Mouse (Mus musculus): ENCODE results near the gene Olfr623. TPM values are rescaled to one million over a fixed set of nuclear protein-coding genes. Genes with fewer than 3 reads are reported as not detected.
A peak's percentile ranks its signal among the peaks of the same experiment; 100 is the strongest.

Olfr623 gene
- polyA plus RNA-seq (2015; fragmentation: Nextera tagmentation; extraction: Ambion mirVana), result not detected in 2 replicates

- DNase-seq (no peak), ATAC-seq (no peak)
- TF ChIP-seq CTCF (IDR thresholded peaks at IDR 0.05; ENCODE audit: low read depth) (no peak), EP300 (IDR thresholded peaks at IDR 0.05; ENCODE audit: low read depth) (no peak)
- Histone ChIP-seq H3K9ac (replicated peaks) (no peak within 1 kb of the TSS), H3K4me3 (ENCODE audit: low read depth, low read length) (no peak within 1 kb of the TSS), H3K4me2 (ENCODE audit: low read depth, low read length) (no peak within 1 kb of the TSS), H3K4me1 (ENCODE audit: insufficient read depth) (no peaks in the 10 kb centered on the region), H3K9me3 (ENCODE audit: low read length) (no peaks in the 10 kb centered on the region), H3K27me3 (ENCODE audit: insufficient read depth, low read length) (no peaks in the 10 kb centered on the region), H3K36me3 (replicated peaks; ENCODE audit: insufficient read depth, low read length) (no peaks in the 10 kb centered on the region), H3K27ac (ENCODE audit: low read depth) (no peak within 1 kb of the TSS)
These were observed at the start of gene Olfr623 for GRCm38 (mm10) chr7:103663598-103663997. Gene Olfr623, minus strand, starts transcription at chr7:103663698.

- DNase-seq, result peak; percentile 50
- no peak overlapping the region for H3K27ac ChIP-seq (ENCODE audit: low read depth)
- no peak overlapping the region for H3K4me2 ChIP-seq (ENCODE audit: low read depth, low read length)
- 28% methylated on average over 2 of the region's 2 CpGs for WGBS (ENCODE audit: insufficient replicate concordance)
- H3K4me3 ChIP-seq (ENCODE audit: low read depth, low read length), result no peak overlapping the region
- no peaks in the 10 kb centered on the region for H3K4me1 ChIP-seq (ENCODE audit: insufficient read depth)
- no peak overlapping the region for H3K9ac ChIP-seq (replicated peaks)
- no peaks in the 10 kb centered on the region for H3K9me3 ChIP-seq (ENCODE audit: low read length)
- no peaks in the 10 kb centered on the region for H3K36me3 ChIP-seq (replicated peaks; ENCODE audit: insufficient read depth, low read length)
- TF ChIP-seq EP300 (IDR thresholded peaks at IDR 0.05; ENCODE audit: low read depth), result no peak
- TF ChIP-seq CTCF (IDR thresholded peaks at IDR 0.05; ENCODE audit: low read depth), result peak; percentile 77
- ATAC-seq, result peak; percentile 25; the same call in 1 of the 2 replicates
- no peaks in the 10 kb centered on the region for H3K27me3 ChIP-seq (ENCODE audit: insufficient read depth, low read length)
These were observed 48.5 kb upstream of the Olfr623 start for GRCm38 (mm10) chr7:103712024-103712423.

- TF ChIP-seq EP300 (IDR thresholded peaks at IDR 0.05; ENCODE audit: low read depth), result no peak
- no peak for TF ChIP-seq CTCF (IDR thresholded peaks at IDR 0.05; ENCODE audit: low read depth)
- Histone ChIP-seq H3K27ac (ENCODE audit: low read depth) (no peak overlapping the region), H3K9me3 (ENCODE audit: low read length) (no peaks in the 10 kb centered on the region), H3K4me1 (ENCODE audit: insufficient read depth) (no peaks in the 10 kb centered on the region), H3K4me3 (ENCODE audit: low read depth, low read length) (no peak overlapping the region), H3K36me3 (replicated peaks; ENCODE audit: insufficient read depth, low read length) (no peaks in the 10 kb centered on the region), H3K27me3 (ENCODE audit: insufficient read depth, low read length) (no peaks in the 10 kb centered on the region), H3K4me2 (ENCODE audit: low read depth, low read length) (no peak overlapping the region), H3K9ac (replicated peaks) (no peak overlapping the region)
- WGBS (ENCODE audit: insufficient replicate concordance), result 84% methylated on average over 4 of the region's 4 CpGs
- no peak for DNase-seq
- no peak for ATAC-seq
These were observed 36.0 kb upstream of the Olfr623 start for GRCm38 (mm10) chr7:103699469-103699868.

- ATAC-seq (no peak), DNase-seq (no peak)
- Histone ChIP-seq H3K27ac (ENCODE audit: low read depth) (no peak within 1 kb of the TSS), H3K36me3 (replicated peaks; ENCODE audit: insufficient read depth, low read length) (no peaks in the 10 kb centered on the region), H3K4me1 (ENCODE audit: insufficient read depth) (no peaks in the 10 kb centered on the region), H3K9ac (replicated peaks) (no peak within 1 kb of the TSS), H3K27me3 (ENCODE audit: insufficient read depth, low read length) (no peaks in the 10 kb centered on the region), H3K9me3 (ENCODE audit: low read length) (no peaks in the 10 kb centered on the region), H3K4me2 (ENCODE audit: low read depth, low read length) (no peak within 1 kb of the TSS), H3K4me3 (ENCODE audit: low read depth, low read length) (no peak within 1 kb of the TSS)
- no peak for TF ChIP-seq CTCF (IDR thresholded peaks at IDR 0.05; ENCODE audit: low read depth)
- no peak for TF ChIP-seq EP300 (IDR thresholded peaks at IDR 0.05; ENCODE audit: low read depth)
These were observed 18.9 kb upstream of the Olfr623 start, which contains the start of gene Olfr625-ps1 for GRCm38 (mm10) chr7:103682420-103682819. Gene Olfr625-ps1, plus strand, starts transcription at chr7:103682720.

- no peaks in the 10 kb centered on the region for H3K9me3 ChIP-seq (ENCODE audit: low read length)
These were observed 7.6 kb upstream of the Olfr623 start, which contains the start of gene Olfr624 for GRCm38 (mm10) chr7:103671091-103671490. Gene Olfr624, minus strand, starts transcription at chr7:103671191.

GRCm38 (mm10) chr7:103644070-103644469, 19.4 kb downstream of the Olfr623 start:
- Histone ChIP-seq H3K27ac (ENCODE audit: low read depth) (no peak overlapping the region), H3K9ac (replicated peaks) (no peak overlapping the region), H3K9me3 (ENCODE audit: low read length) (no peaks in the 10 kb centered on the region), H3K36me3 (replicated peaks; ENCODE audit: insufficient read depth, low read length) (no peaks in the 10 kb centered on the region), H3K4me1 (ENCODE audit: insufficient read depth) (no peaks in the 10 kb centered on the region), H3K4me3 (ENCODE audit: low read depth, low read length) (no peak overlapping the region), H3K27me3 (ENCODE audit: insufficient read depth, low read length) (no peaks in the 10 kb centered on the region), H3K4me2 (ENCODE audit: low read depth, low read length) (no peak overlapping the region)
- DNase-seq (no peak), ATAC-seq (no peak)
- WGBS (ENCODE audit: insufficient replicate concordance), result 79% methylated on average over 4 of the region's 4 CpGs
- TF ChIP-seq CTCF (IDR thresholded peaks at IDR 0.05; ENCODE audit: low read depth) (no peak), EP300 (IDR thresholded peaks at IDR 0.05; ENCODE audit: low read depth) (no peak)

More at GRCm38 (mm10) chr7:103671091-103671490, 7.6 kb upstream of the Olfr623 start, which contains the start of gene Olfr624:
- Histone ChIP-seq H3K27ac (ENCODE audit: low read depth) (no peak within 1 kb of the TSS), H3K4me2 (ENCODE audit: low read depth, low read length) (no peak within 1 kb of the TSS), H3K36me3 (replicated peaks; ENCODE audit: insufficient read depth, low read length) (no peaks in the 10 kb centered on the region), H3K4me1 (ENCODE audit: insufficient read depth) (no peaks in the 10 kb centered on the region), H3K4me3 (ENCODE audit: low read depth, low read length) (no peak within 1 kb of the TSS), H3K27me3 (ENCODE audit: insufficient read depth, low read length) (no peaks in the 10 kb centered on the region), H3K9ac (replicated peaks) (no peak within 1 kb of the TSS)
- WGBS (ENCODE audit: insufficient replicate concordance), result 89% methylated on average over 2 of the region's 2 CpGs
- ATAC-seq (no peak), DNase-seq (no peak)
- TF ChIP-seq EP300 (IDR thresholded peaks at IDR 0.05; ENCODE audit: low read depth) (no peak), CTCF (IDR thresholded peaks at IDR 0.05; ENCODE audit: low read depth) (no peak)

- Histone ChIP-seq H3K27me3 (ENCODE audit: insufficient read depth, low read length) (no peaks in the 10 kb centered on the region), H3K4me1 (ENCODE audit: insufficient read depth) (no peaks in the 10 kb centered on the region), H3K9ac (replicated peaks) (no peak within 1 kb of the TSS), H3K27ac (ENCODE audit: low read depth) (no peak within 1 kb of the TSS), H3K4me3 (ENCODE audit: low read depth, low read length) (no peak within 1 kb of the TSS), H3K36me3 (replicated peaks; ENCODE audit: insufficient read depth, low read length) (no peaks in the 10 kb centered on the region), H3K4me2 (ENCODE audit: low read depth, low read length) (no peak within 1 kb of the TSS), H3K9me3 (ENCODE audit: low read length) (no peaks in the 10 kb centered on the region)
- DNase-seq (no peak), ATAC-seq (no peak)
- TF ChIP-seq EP300 (IDR thresholded peaks at IDR 0.05; ENCODE audit: low read depth), result no peak
- no peak for TF ChIP-seq CTCF (IDR thresholded peaks at IDR 0.05; ENCODE audit: low read depth)
- 68% methylated on average over 1 of the region's 1 CpGs for WGBS (ENCODE audit: insufficient replicate concordance)
These were observed 20.9 kb downstream of the Olfr623 start, which contains the start of gene Olfr622 for GRCm38 (mm10) chr7:103642602-103643001. Gene Olfr622, minus strand, starts transcription at chr7:103642702.
